Comparison of ENCODE assay signal across 8 mouse cellular contexts in genomic region chr15:82127426-82128374, GRCm38 (mm10). TPM values are rescaled to one million over a fixed set of nuclear protein-coding genes. Genes with fewer than 3 reads are reported as not detected.
A peak's percentile ranks its signal among the peaks of the same experiment; 100 is the strongest.
DNase-seq lines count a peak whose midpoint lies in the region; ATAC-seq and TF ChIP-seq lines count a peak whose summit lies in the region.

Gene Ccdc134, plus strand, starts transcription at chr15:82127922.

- peaks cover 15% of the 10 kb centered on the region for H3K36me3 ChIP-seq in heart, embryonic 10.5 days
- H3K36me3 ChIP-seq in kidney, embryonic 15.5 days = peaks cover 21% of the 10 kb centered on the region

- peaks cover 7% of the 10 kb centered on the region; the same call in 1 of the 2 replicates for H3K27me3 ChIP-seq in heart, embryonic 10.5 days (ENCODE audit: insufficient read depth, poor library complexity, severe bottlenecking)
- no peaks in the 10 kb centered on the region; the same call in 1 of the 2 replicates for H3K27me3 ChIP-seq in kidney, embryonic 15.5 days

- peak within 1 kb of the TSS; percentile 97 for H3K4me2 ChIP-seq in kidney, embryonic 15.5 days

- WGBS in heart, embryonic 10.5 days = 1% methylated on average over 74 of the region's 74 CpGs
- WGBS in kidney, embryonic 15.5 days = 1% methylated on average over 73 of the region's 74 CpGs

- TF ChIP-seq CTCF in bone marrow macrophage, adult 2 months (IDR thresholded peaks at IDR 0.05; ENCODE audit: low read depth, low read length) = no peak
- TF ChIP-seq CTCF in embryonic fibroblast, embryonic 13.5 days (IDR thresholded peaks at IDR 0.05; ENCODE audit: borderline replicate concordance, insufficient read depth, low read length) = no peak

- no peak for TF ChIP-seq POLR2A in bone marrow macrophage, adult 2 months (IDR thresholded peaks at IDR 0.05; ENCODE audit: borderline replicate concordance, low read depth, low read length)
- TF ChIP-seq POLR2A in embryonic fibroblast, embryonic 13.5 days (IDR thresholded peaks at IDR 0.05; ENCODE audit: low read depth, low read length) = peak; percentile 79

- ATAC-seq in kidney, embryonic 15.5 days (replicated peaks; ENCODE audit: low FRiP score) = peak; percentile 99
- ATAC-seq in monocyte, adult 5-6 weeks (replicated peaks; ENCODE audit: insufficient number of reproducible peaks, low FRiP score, low TSS enrichment, poor library complexity, severe bottlenecking) = peak; percentile 96

- peak; percentile 97 for DNase-seq in A20 (ENCODE audit: low read depth, low spot score)
- peak; percentile 98 for DNase-seq in heart, embryonic 10.5 days (ENCODE audit: low spot score)
- DNase-seq in liver = peak; percentile 95
- peak; percentile 94 to 98 for DNase-seq in spleen, postnatal 4 days (ENCODE audit: low spot score in 2 of 2)

- peak within 1 kb of the TSS; percentile 73 for H3K27ac ChIP-seq in bone marrow macrophage, adult 2 months (ENCODE audit: insufficient read depth, low read depth, low read length)
- H3K27ac ChIP-seq in embryonic fibroblast, embryonic 13.5 days (ENCODE audit: insufficient read depth, low read length) = peak within 1 kb of the TSS; percentile 14
- peak within 1 kb of the TSS; percentile 92 for H3K27ac ChIP-seq in heart, embryonic 10.5 days
- H3K27ac ChIP-seq in kidney, embryonic 15.5 days = peak within 1 kb of the TSS; percentile 83

- H3K4me1 ChIP-seq in bone marrow macrophage, adult 2 months (ENCODE audit: control insufficient read depth, insufficient read depth, low read length) = peaks cover 19% of the 10 kb centered on the region
- no peaks in the 10 kb centered on the region; the same call in 1 of the 2 replicates for H3K4me1 ChIP-seq in embryonic fibroblast, embryonic 13.5 days (ENCODE audit: control insufficient read depth, insufficient read depth, low read length)
- peaks cover 16% of the 10 kb centered on the region for H3K4me1 ChIP-seq in heart, embryonic 10.5 days
- H3K4me1 ChIP-seq in kidney, embryonic 15.5 days = peaks cover 18% of the 10 kb centered on the region

- H3K4me3 ChIP-seq in bone marrow macrophage, adult 2 months (ENCODE audit: insufficient read depth, low read length) = peak within 1 kb of the TSS; percentile 85
- peak within 1 kb of the TSS; percentile 76 for H3K4me3 ChIP-seq in embryonic fibroblast, embryonic 13.5 days (ENCODE audit: insufficient read depth, low read length)
- peak within 1 kb of the TSS; percentile 81 for H3K4me3 ChIP-seq in heart, embryonic 10.5 days
- peak within 1 kb of the TSS; percentile 86 for H3K4me3 ChIP-seq in kidney, embryonic 15.5 days (replicated peaks)

- peak within 1 kb of the TSS; percentile 79 for H3K9ac ChIP-seq in kidney, embryonic 15.5 days

- H3K9me3 ChIP-seq in heart, embryonic 10.5 days = no peaks in the 10 kb centered on the region
- no peaks in the 10 kb centered on the region for H3K9me3 ChIP-seq in kidney, embryonic 15.5 days (replicated peaks)

RNA-seq across cellular contexts. Expression of gene Ccdc134, which starts in this region (rescaled TPM):
- polyA plus RNA-seq in bone marrow macrophage, adult 2 months (2012; ENCODE audit: insufficient read depth, insufficient read length, missing spikeins) = 13.6 and 14.7 TPM in 2 replicates
- polyA plus RNA-seq in embryonic fibroblast, embryonic 13.5 days (2011; ENCODE audit: insufficient read length, low read depth, missing spikeins) = 15.0 and 18.6 TPM in 2 replicates
- 13.5 and 19.4 TPM in 2 replicates for polyA plus RNA-seq in heart, embryonic 10.5 days (2016; fragmentation: Nextera tagmentation; extraction: Ambion mirVana)
- polyA plus RNA-seq in kidney, embryonic 15.5 days (2015; fragmentation: Nextera tagmentation; extraction: Ambion mirVana) = 18.4 and 19.8 TPM in 2 replicates
- total RNA-seq in monocyte, adult 5-6 weeks (2017) = 28.6 to 54.3 TPM (median 43.2 TPM) in 3 replicates

Comparison
In these comparisons a context has a peak if more than half of its experiments do, and no peak if none do; other contexts are left out.
1. Peak in every context shown above with its lines: DNase-seq, ATAC-seq, H3K4me3 ChIP-seq and H3K27ac ChIP-seq.
2. H3K27ac ChIP-seq: peak in every context shown above with its lines; median percentile 92 in heart, embryonic 10.5 days; 83 in kidney, embryonic 15.5 days; 73 in bone marrow macrophage, adult 2 months; 14 in embryonic fibroblast, embryonic 13.5 days.